Mouse (Mus musculus): ENCODE measurements at regions not wholly inside any gene's neighbourhood (a gene's known extent, or its start where the extent isn't known, plus 50 kb on each side); places are given as distances from the start of the nearest gene placed in this dataset.
A peak's percentile ranks its signal among the peaks of the same experiment; 100 is the strongest.

DNA sequence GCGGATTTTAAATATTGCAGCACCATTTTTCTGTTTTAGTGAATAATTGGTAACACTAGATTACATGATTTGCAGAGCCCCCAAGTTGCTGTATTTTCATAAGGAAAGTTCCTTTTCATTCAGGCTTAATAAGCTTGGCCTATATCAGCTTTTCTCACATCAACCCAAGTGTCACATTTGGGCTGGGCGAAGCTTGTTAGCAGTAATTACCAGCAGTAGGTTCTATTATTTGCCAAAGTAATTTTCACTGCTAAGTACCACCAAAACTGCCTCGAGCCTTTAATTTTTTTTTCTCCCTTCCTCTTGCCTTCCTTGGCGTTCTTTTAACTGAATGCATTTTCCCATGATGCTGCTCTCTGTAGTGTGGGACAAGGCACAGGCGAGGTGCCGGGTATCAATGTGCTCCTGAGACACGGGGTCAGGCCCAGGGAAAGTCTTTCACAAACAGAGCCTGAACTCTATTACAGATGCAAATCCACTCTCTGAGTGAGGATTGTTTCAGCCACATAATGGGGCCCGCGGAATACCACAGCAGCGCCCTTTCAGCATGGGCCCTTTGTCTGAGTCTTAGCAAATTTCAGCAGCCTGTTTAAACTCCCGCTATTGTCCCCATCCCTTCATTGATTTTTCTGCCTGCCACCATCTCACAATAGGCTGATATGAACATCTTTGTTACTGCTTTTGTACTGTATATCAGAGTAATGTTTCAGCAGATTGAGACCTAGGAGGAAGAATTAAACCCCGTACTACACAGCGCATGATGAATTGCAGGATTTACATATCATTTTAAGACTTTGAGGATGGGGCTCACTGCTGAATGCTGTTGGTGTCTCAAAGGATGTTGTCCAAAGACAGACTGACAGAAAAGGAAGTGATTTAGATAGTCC is 205.1 kb upstream of the Epha3 start:
- DNase-seq (ENCODE audit: low spot score) = no peak

GRCm38 (mm10) chr16:64062584-64062983 is 198.6 kb upstream of the Epha3 start:
- DNase-seq (ENCODE audit: low spot score) = no peak

GRCm38 (mm10) chr16:64058712-64059111 is 194.7 kb upstream of the Epha3 start:
- no peak for DNase-seq (ENCODE audit: low spot score)

- DNase-seq (ENCODE audit: low spot score) = no peak
These were observed 190.4 kb upstream of the Epha3 start for GRCm38 (mm10) chr16:64054346-64054745.

DNA sequence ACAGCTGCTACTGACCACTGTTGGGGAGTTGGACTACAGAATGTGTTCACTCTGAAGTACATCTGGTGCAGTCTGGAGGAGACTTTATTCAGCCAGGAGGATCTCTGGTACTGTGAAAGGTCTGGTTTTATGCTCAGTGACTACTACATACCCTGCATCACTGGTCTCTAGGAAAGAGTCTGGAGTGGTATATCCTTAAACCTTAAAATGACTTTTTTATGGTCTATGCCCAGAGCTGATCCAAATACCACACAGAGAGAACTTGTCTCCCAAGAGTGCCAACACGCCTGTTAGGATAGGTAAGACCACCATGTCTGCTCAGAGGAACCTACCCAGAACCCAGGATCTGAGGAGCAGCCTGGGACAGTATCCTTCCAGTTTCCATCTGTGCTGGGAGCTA is 184.1 kb upstream of the Epha3 start:
- no peak for DNase-seq (ENCODE audit: low spot score)

DNA sequence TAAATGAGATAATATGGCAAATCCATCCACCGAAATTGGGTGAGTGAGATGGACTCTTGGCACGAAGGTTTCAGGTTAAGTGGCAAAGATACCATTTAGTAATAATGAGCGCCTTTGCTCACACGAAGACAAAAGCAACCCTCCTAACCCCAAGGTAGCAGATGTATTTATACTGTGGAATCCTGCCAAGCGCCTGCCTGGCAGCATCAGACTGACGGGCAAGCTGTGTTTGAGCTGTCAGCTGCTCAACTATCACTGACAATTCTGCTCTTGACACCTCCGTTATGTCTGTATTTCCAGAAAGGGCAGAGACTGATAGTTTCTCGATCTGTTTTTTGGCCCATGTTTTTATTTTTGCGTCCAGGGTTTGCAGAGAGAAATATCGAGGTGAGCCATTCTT is 169.1 kb upstream of the Epha3 start:
- DNase-seq (ENCODE audit: low spot score) = no peak

DNA sequence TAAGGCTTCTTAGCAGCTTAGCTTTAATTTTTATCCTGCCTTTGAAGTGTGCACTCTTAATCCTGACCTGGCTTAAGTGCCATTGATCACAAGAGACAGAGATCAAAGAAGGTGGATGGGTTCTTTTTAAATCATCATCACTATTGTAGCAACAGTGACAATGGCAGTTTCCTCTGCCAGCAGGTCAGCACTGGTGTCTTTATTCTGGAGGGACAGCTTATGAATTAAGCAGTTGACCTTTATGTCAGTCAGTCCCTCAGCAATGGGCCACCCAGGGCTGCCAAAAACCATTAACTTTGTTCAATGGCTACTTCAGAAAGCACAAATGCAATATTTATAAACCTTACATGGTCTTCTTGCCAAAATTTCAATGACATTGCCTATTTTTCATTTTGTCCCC is 160.0 kb upstream of the Epha3 start:
- no peak for DNase-seq (ENCODE audit: low spot score)

GRCm38 (mm10) chr16:64000884-64001283 is 136.9 kb upstream of the Epha3 start:
- no peak for DNase-seq (ENCODE audit: low spot score)

DNA sequence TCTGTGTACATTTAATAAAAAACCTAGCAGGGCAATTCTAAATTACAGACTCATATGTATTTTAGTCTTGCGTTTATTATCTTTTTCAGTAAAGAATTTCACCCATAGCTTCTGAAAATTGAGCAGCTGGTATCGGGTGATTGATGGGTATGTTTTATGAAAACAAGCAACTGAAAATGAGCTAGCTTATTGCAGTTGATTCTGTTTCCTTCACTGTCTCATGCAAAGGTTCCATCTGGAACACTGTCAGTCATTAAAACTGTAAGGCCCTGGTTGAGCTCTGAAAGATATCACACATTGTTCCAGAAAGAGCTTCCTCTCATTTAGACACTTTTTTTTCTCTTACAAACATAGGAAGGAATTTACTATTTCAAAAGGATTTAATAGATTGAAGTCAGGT is 103.4 kb upstream of the Epha3 start:
- DNase-seq (ENCODE audit: low spot score) = no peak

DNA sequence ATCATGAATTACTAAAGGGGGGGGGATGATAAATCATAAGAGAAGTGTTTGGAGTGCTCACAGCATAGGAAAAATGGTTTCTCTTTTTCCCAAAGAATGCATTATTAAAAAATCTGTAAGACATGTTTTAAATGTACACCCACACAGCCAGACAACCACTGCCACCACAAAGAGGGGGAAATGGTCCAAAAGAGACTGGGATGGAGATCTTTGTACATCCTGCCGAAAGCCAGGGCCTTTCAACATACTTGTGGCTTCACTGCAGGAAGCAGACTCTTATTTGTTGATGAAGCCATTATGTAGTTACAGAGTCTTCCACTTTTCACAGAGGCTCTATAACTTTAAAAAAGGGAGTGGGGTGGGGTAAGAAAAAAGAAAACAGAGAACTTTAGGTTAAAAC is 96.8 kb upstream of the Epha3 start:
- no peak for DNase-seq (ENCODE audit: low spot score)

DNA sequence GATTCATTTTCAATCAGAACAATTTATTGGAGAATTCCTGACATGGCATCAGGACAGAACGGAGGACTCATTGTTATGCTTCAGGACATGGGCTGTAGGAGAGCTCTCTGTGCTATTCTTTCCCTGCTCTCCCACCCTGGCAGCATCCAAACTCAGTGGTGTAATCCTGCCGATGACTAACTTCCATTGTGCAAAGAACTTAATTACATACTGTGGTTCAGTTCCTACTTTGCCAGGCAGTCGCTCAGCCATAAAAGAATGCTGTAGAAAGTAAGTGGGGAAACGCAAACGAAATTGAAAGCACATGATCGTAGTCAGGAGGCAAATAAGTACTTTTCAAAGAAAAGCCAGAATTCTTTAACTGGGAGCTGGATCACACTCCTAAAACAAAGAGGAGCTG is 94.2 kb upstream of the Epha3 start:
- peak; percentile 6 for DNase-seq (ENCODE audit: low spot score)

DNA sequence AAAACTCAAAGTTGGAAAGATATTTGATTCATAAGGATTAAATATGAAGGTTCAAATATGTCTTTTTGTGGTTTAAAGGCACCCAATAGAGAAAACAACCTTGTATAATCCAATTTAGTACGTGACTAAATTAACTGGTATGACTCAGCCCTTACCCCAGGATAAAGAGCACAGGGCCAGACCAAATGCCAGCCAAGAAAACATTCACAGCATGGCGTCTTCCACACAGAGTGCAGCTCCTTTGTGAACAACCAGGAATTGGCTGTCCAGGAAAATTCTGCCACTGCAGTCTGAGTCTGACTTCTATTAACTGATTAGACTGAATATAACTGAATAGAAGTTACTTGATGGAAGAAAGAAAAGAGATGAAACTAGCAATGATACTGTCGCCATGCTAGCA is 61.2 kb upstream of the Epha3 start:
- DNase-seq (ENCODE audit: low spot score) = no peak

DNA sequence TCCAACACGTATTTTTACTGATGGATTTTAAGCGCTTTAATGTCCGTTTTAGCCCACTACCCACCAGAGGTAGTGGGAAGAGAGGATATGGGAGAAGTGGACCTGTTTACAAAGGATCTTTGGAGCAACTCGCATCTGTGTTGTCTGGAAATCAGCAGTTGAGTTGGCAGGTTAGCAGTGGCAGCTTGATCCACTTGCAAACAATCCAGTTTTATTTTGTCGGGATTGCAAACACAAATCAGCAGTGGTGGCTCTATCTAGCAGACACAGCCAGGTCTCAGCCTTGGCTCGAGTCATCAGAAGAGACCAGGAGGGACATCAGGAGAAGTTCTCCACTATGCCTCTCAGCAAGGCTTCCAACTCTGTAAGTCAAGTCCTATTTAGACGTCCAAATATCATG is 57.2 kb upstream of the Epha3 start:
- no peak for DNase-seq (ENCODE audit: low spot score)

All from adipocyte (in vitro differentiated cells).